Mouse (Mus musculus) embryonic facial prominence, embryonic 11.5 days (tissue): Measurements from ENCODE around the gene Stard3. TPM values are rescaled to one million over a fixed set of nuclear protein-coding genes. Genes with fewer than 3 reads are reported as not detected.

Experiments used
- ATAC-seq: fragments of 200-750 bp; cut with Nextera tagmentation; replicated peaks from 2 replicates; pipeline ENCODE4 v1.8.0; 2017; ENCODE audit warnings: low read depth; ENCODE audit not compliant: insufficient number of reproducible peaks, low FRiP score, low TSS enrichment
- DNase-seq: peaks from one replicate; pipeline ENCODE4 v3.0.0-alpha.2; 2015; ENCODE audit warnings: low spot score
- H3K27ac ChIP-seq: fragments of 300-500 bp; sonication (generic); replicated peaks from 2 replicates; pipeline ENCODE4 v1.5.1; 2014; ENCODE audit warnings: mild to moderate bottlenecking, low read depth, low read length, control low read depth
- H3K27me3 ChIP-seq: fragments of 300-500 bp; sonication (generic); 2 replicates; pipeline ENCODE4 v1.6.1; 2014; ENCODE audit warnings: mild to moderate bottlenecking, low read length, moderate library complexity, mixed read lengths; ENCODE audit not compliant: control insufficient read depth, insufficient read depth
- H3K36me3 ChIP-seq: fragments of 300-500 bp; sonication (generic); replicated peaks from 2 replicates; pipeline ENCODE4 v1.6.1; 2014; ENCODE audit warnings: low read depth, mild to moderate bottlenecking, low read length, moderate library complexity, mixed read lengths; ENCODE audit not compliant: control insufficient read depth, insufficient read depth
- H3K4me1 ChIP-seq: fragments of 300-500 bp; sonication (generic); 2 replicates; pipeline ENCODE4 v1.6.1; 2014; ENCODE audit warnings: low read length, mixed read lengths; ENCODE audit not compliant: control insufficient read depth, insufficient read depth
- H3K4me2 ChIP-seq: fragments of 300-500 bp; sonication (generic); 2 replicates; pipeline ENCODE4 v1.6.1; 2014; ENCODE audit warnings: low read depth, mild to moderate bottlenecking, control low read depth, low read length, moderate library complexity
- H3K4me3 ChIP-seq: fragments of 300-500 bp; sonication (generic); 2 replicates; pipeline ENCODE4 v1.5.1; 2014; ENCODE audit warnings: low read depth, low read length, control low read depth
- H3K9ac ChIP-seq: fragments of 300-500 bp; sonication (generic); replicated peaks from 2 replicates; pipeline ENCODE4 v1.6.1; 2014; ENCODE audit warnings: mild to moderate bottlenecking, control low read depth, low read length
- H3K9me3 ChIP-seq: fragments of 300-500 bp; sonication (generic); replicated peaks from 2 replicates; pipeline ENCODE4 v1.6.1; 2016; ENCODE audit warnings: mild to moderate bottlenecking, low read length, inconsistent platforms, mixed read lengths; ENCODE audit not compliant: control insufficient read depth
- WGBS: fragments of 180-500 bp; shearing (Covaris S2); extraction: QIAGEN DNeasy Blood & Tissue Kit; methylation state at CpG from one replicate; pipeline ENCODE4 v1.1.7; 2014; 5-methylcytosine and 5-hydroxymethylcytosine counted together
- polyA plus RNA-seq: library from polyadenylated mRNA; unstranded; fragments of >200 nt; fragmentation: Nextera tagmentation; extraction: Ambion mirVana; gene quantifications from 2 replicates; pipeline ENCODE4 v1.2.1, GENCODE M21; 2014

The Stard3 gene
- polyA plus RNA-seq, 1 experiment from 2014 or later = 31.1 TPM

DNA sequence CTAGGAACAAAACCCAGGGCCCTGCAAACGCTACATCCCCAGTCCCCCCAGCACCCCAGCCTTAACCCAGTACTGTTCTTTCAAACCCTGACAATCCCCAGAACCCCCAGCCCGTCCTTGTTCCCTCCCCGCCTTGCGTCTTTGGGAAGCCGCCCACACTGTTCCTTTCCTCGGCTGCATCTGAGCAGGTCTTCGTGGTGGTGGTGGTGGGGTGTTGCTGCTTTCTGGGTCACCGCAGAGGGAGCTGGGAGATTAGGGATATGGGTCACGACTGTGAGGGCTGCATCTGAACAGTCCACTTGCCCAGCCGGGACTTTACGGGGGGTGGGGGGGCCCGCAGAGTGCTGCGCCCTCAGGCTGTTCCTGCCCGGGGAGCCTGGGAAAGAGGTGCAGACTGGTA is 3.7 kb upstream of the Stard3 start:
- no peak for ATAC-seq
- no peak for DNase-seq
- Histone ChIP-seq H3K9me3 (no peaks in the 10 kb centered on the region), H3K36me3 (no peaks in the 10 kb centered on the region), H3K9ac (no peak overlapping the region), H3K27ac (no peak overlapping the region), H3K4me2 (no peak overlapping the region), H3K27me3 (peaks cover 33% of the 10 kb centered on the region), H3K4me1 (peaks cover 3% of the 10 kb centered on the region), H3K4me3 (no peak overlapping the region)
- 55% methylated on average over 14 of the region's 14 CpGs for WGBS

DNA sequence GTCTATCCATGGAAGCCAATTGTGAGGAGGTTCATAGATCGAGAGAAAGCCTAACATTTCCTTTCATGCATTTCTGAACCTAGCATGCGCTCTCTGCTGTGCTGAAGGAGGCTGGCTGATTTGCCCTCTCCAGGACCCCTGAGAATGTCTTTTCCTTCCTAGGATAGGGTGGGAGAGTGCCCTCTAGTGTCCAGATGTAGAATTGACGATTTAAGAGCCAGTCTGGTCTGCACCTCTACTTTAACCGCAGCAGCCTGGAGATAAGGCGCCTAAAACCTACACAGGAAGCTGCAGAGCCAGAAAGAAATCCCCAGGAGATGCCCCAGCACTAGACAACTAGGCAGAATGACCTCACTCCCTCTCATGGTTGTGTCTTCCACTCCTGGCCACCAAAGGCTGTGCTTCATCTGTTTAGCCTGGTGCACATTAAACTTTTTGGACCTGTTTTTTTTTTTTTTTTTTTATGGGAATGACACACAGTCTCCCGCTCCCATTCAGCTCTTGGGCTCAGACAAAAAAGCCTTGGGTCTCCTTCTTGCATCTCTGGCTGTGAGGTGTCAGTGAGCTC is 2.4 kb upstream of the Stard3 start:
- Histone ChIP-seq H3K27ac (no peak overlapping the region), H3K36me3 (no peaks in the 10 kb centered on the region), H3K9me3 (no peaks in the 10 kb centered on the region), H3K4me2 (no peak overlapping the region), H3K4me1 (peaks cover 4% of the 10 kb centered on the region), H3K27me3 (peaks cover 20% of the 10 kb centered on the region), H3K4me3 (no peak overlapping the region), H3K9ac (no peak overlapping the region)
- 10% methylated on average over 6 of the region's 6 CpGs for WGBS
- peak; percentile 91 for DNase-seq
- ATAC-seq = no peak

DNA sequence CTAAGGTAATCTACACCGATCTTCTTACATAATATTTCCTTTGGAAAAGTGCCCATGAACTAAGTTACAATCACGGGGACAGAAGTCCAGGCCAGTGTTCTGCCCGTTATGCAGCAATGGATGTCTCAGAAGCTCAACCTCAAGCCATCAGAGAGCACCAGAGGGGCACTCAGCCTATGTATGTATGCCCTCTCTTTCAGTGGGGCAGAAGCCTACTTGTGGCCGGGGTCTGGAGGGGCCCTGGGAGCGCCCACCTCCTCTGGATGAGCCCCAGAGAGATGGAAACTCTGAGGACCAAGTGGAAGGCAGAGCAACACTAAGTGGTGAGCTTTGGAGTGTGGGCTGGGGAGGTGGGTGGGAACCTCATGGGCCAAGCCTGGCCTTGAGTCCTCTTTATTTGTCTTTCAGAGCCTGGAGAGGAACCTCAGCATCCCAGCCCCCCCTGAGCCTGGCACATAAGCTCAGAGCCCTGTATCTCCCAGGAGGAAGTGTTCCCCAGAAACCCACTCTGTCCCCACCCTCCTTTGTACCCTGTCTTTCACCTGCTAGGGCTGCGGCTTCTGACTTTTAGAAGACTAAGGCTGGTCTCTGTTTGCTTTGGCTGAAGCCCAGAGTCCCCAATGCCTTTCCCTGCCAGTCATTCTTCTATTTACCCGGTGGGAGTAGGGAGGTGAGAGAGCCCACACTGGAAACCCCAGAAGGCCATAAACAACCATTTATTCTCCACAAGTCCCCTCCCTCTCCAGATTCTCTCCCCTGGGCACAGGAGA is 1.4 kb upstream of the Stard3 start:
- Histone ChIP-seq H3K4me1 (peaks cover 7% of the 10 kb centered on the region), H3K27me3 (peaks cover 10% of the 10 kb centered on the region), H3K9me3 (no peaks in the 10 kb centered on the region), H3K27ac (no peak overlapping the region), H3K36me3 (no peaks in the 10 kb centered on the region), H3K4me3 (no peak overlapping the region), H3K9ac (no peak overlapping the region), H3K4me2 (no peak overlapping the region)
- WGBS = 82% methylated on average over 7 of the region's 7 CpGs
- DNase-seq = no peak
- no peak for ATAC-seq

DNA sequence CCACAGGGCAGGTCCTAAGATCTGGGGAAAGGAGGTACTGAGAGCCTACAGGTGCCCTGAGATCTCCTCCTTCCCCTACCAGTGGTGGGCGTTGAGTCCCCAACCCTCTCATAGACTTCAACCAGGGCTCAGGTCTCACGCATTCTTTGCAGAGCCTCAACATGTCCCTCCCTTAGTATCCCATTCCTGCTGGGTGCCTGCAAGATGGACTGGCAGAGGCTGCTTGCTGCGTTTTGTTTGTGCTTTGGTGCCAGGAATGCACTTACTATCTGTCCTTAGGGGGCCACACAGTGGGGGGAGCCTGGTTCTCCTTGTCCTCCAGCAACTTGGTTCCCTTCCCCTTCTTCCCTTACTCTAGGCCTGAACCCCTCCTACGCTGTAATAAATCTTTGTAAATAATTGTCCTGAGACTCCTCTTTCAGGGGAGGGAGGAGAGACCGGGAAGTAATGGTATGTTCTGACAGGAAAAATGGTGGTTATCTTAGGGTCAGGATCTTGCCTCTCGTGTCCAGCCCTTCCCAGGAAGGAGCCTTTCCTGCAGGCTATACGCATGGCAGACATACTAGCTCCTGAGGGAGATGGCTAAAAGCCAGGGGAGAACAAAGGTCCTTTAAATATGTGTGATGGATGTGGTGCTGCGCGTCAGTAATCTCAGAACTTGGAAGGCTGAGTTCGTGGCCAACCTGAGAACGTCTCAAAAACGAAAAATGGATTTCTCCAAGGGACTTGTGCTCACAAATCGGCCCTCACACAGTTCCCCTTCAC is 590 bp upstream of the Stard3 start:
- Histone ChIP-seq H3K4me3 (peak overlapping the region; percentile 65), H3K4me1 (peaks cover 7% of the 10 kb centered on the region), H3K9ac (peak overlapping the region; percentile 72), H3K9me3 (no peaks in the 10 kb centered on the region), H3K27ac (peak overlapping the region; percentile 52; the same call in 1 of the 2 replicates), H3K36me3 (no peaks in the 10 kb centered on the region), H3K4me2 (peak overlapping the region; percentile 33), H3K27me3 (peaks cover 3% of the 10 kb centered on the region)
- 10% methylated on average over 13 of the region's 13 CpGs for WGBS
- no peak for ATAC-seq
- peak; percentile 15 for DNase-seq

DNA sequence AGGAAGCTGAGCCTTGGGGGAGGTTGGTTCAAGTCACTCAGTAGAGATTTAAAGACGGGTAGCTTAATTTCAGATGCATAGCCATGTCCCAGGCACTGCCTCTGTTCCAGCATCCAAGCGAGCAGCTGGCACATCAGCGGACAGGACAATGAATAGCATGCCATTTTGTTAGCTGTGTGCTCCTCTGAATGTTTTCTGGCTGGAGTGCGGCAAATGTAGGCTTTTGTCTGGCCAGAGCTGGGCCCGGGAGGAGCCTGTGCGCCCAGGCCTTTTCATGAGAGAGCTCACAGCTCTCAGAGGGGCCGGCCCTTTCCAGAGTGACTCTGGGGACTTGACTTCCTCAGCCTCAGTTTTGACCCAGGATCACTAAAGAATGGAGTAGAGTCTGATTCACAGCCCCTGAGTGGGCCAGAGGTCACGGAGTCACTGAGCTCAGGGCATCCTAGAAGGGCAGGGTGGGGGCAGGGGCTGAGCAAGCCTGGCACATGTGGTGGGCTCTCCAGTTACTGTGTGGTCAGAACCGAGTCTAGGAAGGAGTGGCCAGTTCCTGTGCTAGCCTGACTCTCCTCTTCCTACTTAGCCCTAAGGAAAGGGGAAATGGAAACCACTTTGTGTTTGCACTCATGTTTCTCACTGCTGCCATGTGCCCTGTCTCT is 2.8 kb downstream of the Stard3 start:
- no peaks in the 10 kb centered on the region for H3K36me3 ChIP-seq
- H3K9ac ChIP-seq = peak overlapping the region; percentile 37
- H3K9me3 ChIP-seq = no peaks in the 10 kb centered on the region
- 32% methylated on average over 9 of the region's 9 CpGs for WGBS
- no peak overlapping the region for H3K4me3 ChIP-seq
- 0 out of 2 replicates have a peak overlapping the region, but pooled peaks have one; percentile 13 for H3K27ac ChIP-seq
- no peaks in the 10 kb centered on the region for H3K27me3 ChIP-seq
- no peak for ATAC-seq
- peaks cover 7% of the 10 kb centered on the region for H3K4me1 ChIP-seq
- 0 out of 2 replicates have a peak overlapping the region, but pooled peaks have one; percentile 4 for H3K4me2 ChIP-seq
- DNase-seq = no peak

DNA sequence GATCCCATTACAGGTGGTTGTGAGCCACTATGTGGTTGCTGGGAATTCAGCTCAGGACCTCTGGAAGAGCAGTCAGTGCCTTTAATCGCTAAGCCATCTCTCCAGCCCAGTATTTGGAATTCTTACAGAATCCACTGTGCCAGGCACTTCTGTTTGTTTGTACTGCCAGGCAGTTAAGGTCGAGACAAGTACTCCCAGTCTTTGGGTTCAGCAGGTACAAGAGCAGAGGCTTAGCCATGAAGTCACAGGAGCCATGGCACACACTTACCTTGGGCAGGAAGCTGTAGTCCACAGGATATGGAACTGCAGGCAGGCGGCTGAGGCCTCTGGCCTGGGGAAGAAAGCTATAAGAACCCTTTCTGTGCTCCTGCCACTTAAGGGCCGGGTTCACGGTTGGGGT is 5.6 kb downstream of the Stard3 start:
- ATAC-seq = no peak
- 81% methylated on average over 5 of the region's 5 CpGs for WGBS
- Histone ChIP-seq H3K4me2 (no peak overlapping the region), H3K4me3 (no peak overlapping the region), H3K9ac (no peak overlapping the region), H3K36me3 (no peaks in the 10 kb centered on the region), H3K27ac (no peak overlapping the region), H3K9me3 (no peaks in the 10 kb centered on the region), H3K4me1 (peaks cover 7% of the 10 kb centered on the region), H3K27me3 (no peaks in the 10 kb centered on the region)
- no peak for DNase-seq

DNA sequence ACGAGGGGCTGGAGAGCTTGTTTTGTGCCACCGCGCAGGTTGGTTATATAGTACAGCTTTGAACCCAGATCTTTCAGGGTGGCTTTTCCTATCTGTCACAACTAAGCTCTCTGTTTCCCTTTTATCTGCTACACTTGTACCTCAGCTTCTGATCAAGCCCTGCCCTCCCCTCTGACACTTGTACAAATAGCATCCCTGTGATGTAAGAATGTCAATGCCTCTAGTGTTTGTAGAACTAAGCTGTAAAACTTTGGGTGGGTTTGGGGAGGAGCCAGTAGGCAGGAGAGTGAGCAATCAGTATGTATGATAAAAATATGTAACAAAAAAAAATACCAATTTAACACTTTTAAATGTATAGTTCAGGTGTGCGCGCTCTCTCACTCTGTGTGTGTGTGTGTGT is 6.2 kb downstream of the Stard3 start:
- Histone ChIP-seq H3K9me3 (no peaks in the 10 kb centered on the region), H3K4me1 (peaks cover 5% of the 10 kb centered on the region), H3K4me3 (no peak overlapping the region), H3K4me2 (no peak overlapping the region), H3K27me3 (no peaks in the 10 kb centered on the region), H3K9ac (no peak overlapping the region), H3K27ac (no peak overlapping the region), H3K36me3 (no peaks in the 10 kb centered on the region)
- DNase-seq = no peak
- 90% methylated on average over 5 of the region's 5 CpGs for WGBS
- no peak for ATAC-seq
